In genomic region chr13:4970081-4970892, GRCm38 (mm10) we compare ENCODE assay signal across 16 mouse cellular contexts.
DNase-seq lines count a peak whose midpoint lies in the region; ATAC-seq and TF ChIP-seq lines count a peak whose summit lies in the region.
"Had no signal": no experiment of that assay in that cellular context is flagged by ENCODE, and none has a peak within 500 bp of the region (broad histone marks: within the 10 kb centered on the region; RNA-seq: fewer than 3 reads in every experiment).

No protein-coding gene starts in this region.

- no peaks in the 10 kb centered on the region for H3K9me3 ChIP-seq in limb, embryonic 14.5 days (ENCODE audit: control insufficient read depth, low read length)
- H3K9me3 ChIP-seq in limb, embryonic 10.5 days (replicated peaks), result no peaks in the 10 kb centered on the region
- H3K9me3 ChIP-seq: embryonic facial prominence, embryonic 13.5 days; midbrain, embryonic 13.5 days had no signal

- ATAC-seq in frontal cortex, adult (ENCODE audit: low TSS enrichment), result peak; percentile 79
- ATAC-seq in limb, embryonic 14.5 days (ENCODE audit: low FRiP score, low read depth), result no peak
- ATAC-seq: CD4-positive, CD25-positive, alpha-beta regulatory T cell, adult 4 months; inflammation-experienced regulatory T-cells, adult 6 months; midbrain, embryonic 13.5 days had no signal

- no peak overlapping the region for H3K9ac ChIP-seq in limb, embryonic 14.5 days (ENCODE audit: low read depth, low read length, severe bottlenecking)
- H3K9ac ChIP-seq: embryonic facial prominence, embryonic 13.5 days; midbrain, embryonic 13.5 days had no signal

- 49% methylated on average over 2 of the region's 2 CpGs for WGBS in limb, embryonic 14.5 days
- WGBS in limb, embryonic 10.5 days, result 84% methylated on average over 2 of the region's 2 CpGs

- no peaks in the 10 kb centered on the region for H3K36me3 ChIP-seq in limb, embryonic 14.5 days (ENCODE audit: control insufficient read depth, insufficient read depth, low read length)
- no peaks in the 10 kb centered on the region for H3K36me3 ChIP-seq in limb, embryonic 10.5 days
- H3K36me3 ChIP-seq: embryonic facial prominence, embryonic 13.5 days; midbrain, embryonic 13.5 days had no signal

- TF ChIP-seq POLR2A in limb, embryonic 14.5 days (IDR thresholded peaks at IDR 0.05; ENCODE audit: borderline replicate concordance, extremely low read depth, insufficient read depth, insufficient read length), result no peak

- H3K27me3 ChIP-seq in limb, embryonic 14.5 days (ENCODE audit: control insufficient read depth, insufficient read depth, low read length), result no peaks in the 10 kb centered on the region
- no peaks in the 10 kb centered on the region for H3K27me3 ChIP-seq in limb, embryonic 10.5 days (ENCODE audit: low read depth, poor library complexity, severe bottlenecking)
- H3K27me3 ChIP-seq: embryonic facial prominence, embryonic 13.5 days; midbrain, embryonic 13.5 days had no signal

- H3K4me2 ChIP-seq in limb, embryonic 14.5 days (replicated peaks; ENCODE audit: low read depth, low read length, severe bottlenecking), result no peak overlapping the region
- H3K4me2 ChIP-seq: embryonic facial prominence, embryonic 13.5 days; midbrain, embryonic 13.5 days had no signal

- no peak overlapping the region for H3K4me3 ChIP-seq in limb, embryonic 14.5 days (replicated peaks; ENCODE audit: low read length)
- H3K4me3 ChIP-seq in limb, embryonic 10.5 days, result no peak overlapping the region
- H3K4me3 ChIP-seq: embryonic facial prominence, embryonic 13.5 days; midbrain, embryonic 13.5 days had no signal

- no peak for DNase-seq in frontal cortex, postnatal 14 days (ENCODE audit: low spot score in 2 of 2)
- peak; percentile 68 for DNase-seq in limb, embryonic 14.5 days (ENCODE audit: low spot score)
- no peak for DNase-seq in limb, embryonic 10.5 days (ENCODE audit: low spot score)
- DNase-seq in 3T3-L1 (ENCODE audit: low read depth, low spot score) (peak; percentile 33), adipocyte (ENCODE audit: low spot score) (peak; percentile 74)
- no peak for DNase-seq in embryo, embryonic 10 days (ENCODE audit: low spot score)
- DNase-seq: adrenal gland, postnatal 25 days; gastrocnemius, postnatal 14 days; liver; lung, adult 18-20 months; right cerebral cortex, postnatal 14 days had no signal

- H3K4me1 ChIP-seq in limb, embryonic 14.5 days (ENCODE audit: control insufficient read depth, insufficient read depth, low read length), result no peaks in the 10 kb centered on the region
- peaks cover 6% of the 10 kb centered on the region for H3K4me1 ChIP-seq in limb, embryonic 10.5 days
- H3K4me1 ChIP-seq: embryonic facial prominence, embryonic 13.5 days; midbrain, embryonic 13.5 days had no signal

- no peak overlapping the region for H3K27ac ChIP-seq in limb, embryonic 14.5 days (replicated peaks; ENCODE audit: low read depth, low read length)
- H3K27ac ChIP-seq in limb, embryonic 10.5 days, result no peak overlapping the region
- H3K27ac ChIP-seq: embryonic facial prominence, embryonic 13.5 days; midbrain, embryonic 13.5 days had no signal

Comparison
In these comparisons a context has a peak if more than half of its experiments do, and no peak if none do; other contexts are left out.
1. DNase-seq: peak in limb, embryonic 14.5 days (single experiment), 3T3-L1 (single experiment) and adipocyte (single experiment); none in frontal cortex, postnatal 14 days (0 of 2), limb, embryonic 10.5 days (single experiment) and embryo, embryonic 10 days (single experiment).